In genomic region chr10:83723055-83723454, GRCm38 (mm10) we compare ENCODE assay signal across 8 mouse cellular contexts. TPM values are rescaled to one million over a fixed set of nuclear protein-coding genes. Genes with fewer than 3 reads are reported as not detected.
DNase-seq lines count a peak whose midpoint lies in the region; ATAC-seq lines count a peak whose summit lies in the region.

No protein-coding gene starts in this region.

- peak overlapping the region; percentile 61 for H3K4me3 ChIP-seq in heart, embryonic 16.5 days (ENCODE audit: low read length)
- H3K4me3 ChIP-seq in midbrain, embryonic 15.5 days, result peak overlapping the region; percentile 79

- H3K36me3 ChIP-seq in heart, embryonic 16.5 days (ENCODE audit: control insufficient read depth, insufficient read depth), result no peaks in the 10 kb centered on the region
- no peaks in the 10 kb centered on the region for H3K36me3 ChIP-seq in midbrain, embryonic 15.5 days (replicated peaks)

- DNase-seq in embryo, embryonic 10 days (ENCODE audit: low spot score), result peak; percentile 21
- DNase-seq in embryo, embryonic 9.5 days (ENCODE audit: extremely low spot score), result no peak
- DNase-seq in B cell, adult 2 months, result peak; percentile 10 to 19
- DNase-seq in embryo, embryonic 10.5 days (ENCODE audit: low spot score), result peak; percentile 50
- DNase-seq in left cerebral cortex, postnatal 25 days (ENCODE audit: low spot score in 2 of 2), result peak; percentile 19 to 28

- H3K4me2 ChIP-seq in heart, embryonic 16.5 days (ENCODE audit: low read depth, low read length), result peak overlapping the region; percentile 84
- peak overlapping the region; percentile 81 for H3K4me2 ChIP-seq in midbrain, embryonic 15.5 days

- peaks cover 4% of the 10 kb centered on the region for H3K9me3 ChIP-seq in heart, embryonic 16.5 days (replicated peaks; ENCODE audit: control insufficient read depth, low read length)
- H3K9me3 ChIP-seq in midbrain, embryonic 15.5 days, result no peaks in the 10 kb centered on the region

- 0% methylated on average over 17 of the region's 23 CpGs for WGBS in heart, embryonic 16.5 days
- WGBS in midbrain, embryonic 15.5 days, result 0% methylated on average over 23 of the region's 23 CpGs

- ATAC-seq in heart, embryonic 16.5 days (replicated peaks; ENCODE audit: extremely low read depth, insufficient read depth, low FRiP score), result peak; percentile 37
- ATAC-seq in midbrain, embryonic 15.5 days (replicated peaks), result peak; percentile 72
- ATAC-seq in activated CD4-positive, CD25-positive, alpha-beta regulatory T cell, adult 4 months, result no peak

- peak overlapping the region; percentile 71 for H3K9ac ChIP-seq in heart, embryonic 16.5 days (ENCODE audit: low read length)
- H3K9ac ChIP-seq in midbrain, embryonic 15.5 days, result peak overlapping the region; percentile 61

- H3K27ac ChIP-seq in heart, embryonic 16.5 days (ENCODE audit: low read length), result no peak overlapping the region
- no peak overlapping the region for H3K27ac ChIP-seq in midbrain, embryonic 15.5 days

- H3K27me3 ChIP-seq in heart, embryonic 16.5 days (ENCODE audit: control insufficient read depth, insufficient read depth, low read length), result no peaks in the 10 kb centered on the region
- no peaks in the 10 kb centered on the region for H3K27me3 ChIP-seq in midbrain, embryonic 15.5 days (replicated peaks)

- intact Hi-C loops in left cerebral cortex, postnatal 25 days (cut with DNase I), result loop anchor here (2.0 kb wide), 1 partner anchor 74 kb away; the partner anchor contains the start of gene Appl2

- peaks cover 25% of the 10 kb centered on the region for H3K4me1 ChIP-seq in heart, embryonic 16.5 days (ENCODE audit: control insufficient read depth, insufficient read depth, low read length)
- peaks cover 14% of the 10 kb centered on the region for H3K4me1 ChIP-seq in midbrain, embryonic 15.5 days

RNA-seq across cellular contexts. Expression of gene 1500009L16Rik, which starts 0.4 kb away (rescaled TPM):
- polyA plus RNA-seq in heart, embryonic 16.5 days (2015; fragmentation: Nextera tagmentation; extraction: Ambion mirVana), result 27.4 and 36.4 TPM in 2 replicates
- 10 to 100 TPM; 13.3 to 21.9 TPM for total RNA-seq in left cerebral cortex, postnatal 25 days (2021)
- 79.6 and 83.2 TPM in 2 replicates for polyA plus RNA-seq in midbrain, embryonic 15.5 days (2015; fragmentation: Nextera tagmentation; extraction: Ambion mirVana)
- 10 to 100 TPM; 16.8 to 19.7 TPM for polyA plus RNA-seq in activated CD4-positive, CD25-positive, alpha-beta regulatory T cell, adult 4 months (2017; shearing (Covaris generic))
